Mouse (Mus musculus) heart, postnatal 0 days (tissue): ENCODE measurements around the gene Wfdc9.

Experiments used
- CTCF ChIP-seq: IDR thresholded peaks from 2 replicates; pipeline ENCODE4 v1.5.1; 2016; ENCODE audit warnings: antibody characterized with exemption, control low read depth, low read depth
- EP300 ChIP-seq: IDR thresholded peaks from 2 replicates; pipeline ENCODE4 v1.6.1; 2016; ENCODE audit warnings: antibody characterized with exemption, low read depth

DNA sequence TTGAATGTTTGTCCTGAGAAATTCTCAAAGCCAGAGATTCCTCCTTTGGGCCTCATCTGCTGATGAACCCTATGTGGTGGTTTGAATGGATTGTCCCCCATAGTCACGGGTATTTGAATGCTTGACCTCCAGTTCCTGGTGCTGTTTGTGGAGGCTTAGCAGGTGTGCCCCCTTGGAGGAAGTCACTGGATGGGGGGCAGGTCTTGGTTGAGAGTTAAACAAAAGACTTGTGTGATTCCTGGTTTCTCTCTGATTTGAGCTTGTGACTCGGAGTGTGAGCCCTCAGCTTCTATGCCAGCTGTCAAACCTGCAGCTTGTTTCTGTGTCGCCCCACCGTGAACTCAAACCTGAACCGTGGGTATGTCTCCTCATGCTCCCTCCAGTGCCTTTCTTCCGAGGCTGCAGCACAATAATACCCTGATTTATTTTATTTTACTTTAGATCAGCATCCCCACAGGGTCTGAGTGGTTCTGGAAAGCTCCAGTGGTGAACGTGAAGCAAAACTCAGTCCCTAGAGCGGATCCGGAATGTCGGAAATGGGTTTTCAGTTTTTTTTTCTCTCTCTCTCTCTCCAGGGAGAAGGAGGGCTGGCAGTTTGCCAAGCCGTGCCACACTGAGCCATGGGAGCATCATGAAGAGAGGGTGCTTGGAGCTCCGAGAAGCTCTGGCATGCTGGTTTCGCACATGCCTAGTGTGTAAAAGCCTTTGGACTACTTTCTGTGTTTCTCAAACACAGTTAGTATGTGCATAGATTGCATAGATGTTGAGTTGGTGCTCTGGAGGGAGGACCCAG is 14.3 kb downstream of the Wfdc9 start:
- TF ChIP-seq CTCF (no peak), EP300 (no peak)
